Mouse (Mus musculus) right cerebral cortex, adult 2 months (tissue): ENCODE results near the gene Sox1.
A peak's percentile ranks its signal among the peaks of the same experiment; 100 is the strongest.

Source experiments
- DNase-seq, 2 experiments: peaks; one replicate each; pipeline ENCODE4 v3.0.0; 2021 to 2022; ENCODE audit warnings: low spot score in 2 of 2

The Sox1 gene

DNA sequence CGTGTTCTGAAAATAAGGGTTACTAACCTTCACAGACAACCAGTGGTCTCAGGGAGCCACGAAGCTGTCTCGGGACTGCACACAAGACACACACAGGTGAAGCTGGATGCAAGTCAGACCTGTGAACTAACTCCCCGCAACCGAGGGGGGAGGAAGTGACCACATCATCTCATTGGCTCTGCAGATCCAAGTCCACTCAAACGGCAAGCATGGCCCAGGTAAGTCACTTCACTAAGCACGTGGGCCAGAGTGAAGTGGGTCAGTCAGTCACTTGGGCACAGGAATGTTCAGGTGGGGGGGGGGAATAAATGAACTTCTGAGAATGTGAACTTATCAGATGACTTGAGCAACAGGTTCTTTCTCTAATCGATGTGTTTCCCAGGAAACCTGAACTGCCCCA is 30.8 kb downstream of the Sox1 start:
- DNase-seq, result no peak

DNA sequence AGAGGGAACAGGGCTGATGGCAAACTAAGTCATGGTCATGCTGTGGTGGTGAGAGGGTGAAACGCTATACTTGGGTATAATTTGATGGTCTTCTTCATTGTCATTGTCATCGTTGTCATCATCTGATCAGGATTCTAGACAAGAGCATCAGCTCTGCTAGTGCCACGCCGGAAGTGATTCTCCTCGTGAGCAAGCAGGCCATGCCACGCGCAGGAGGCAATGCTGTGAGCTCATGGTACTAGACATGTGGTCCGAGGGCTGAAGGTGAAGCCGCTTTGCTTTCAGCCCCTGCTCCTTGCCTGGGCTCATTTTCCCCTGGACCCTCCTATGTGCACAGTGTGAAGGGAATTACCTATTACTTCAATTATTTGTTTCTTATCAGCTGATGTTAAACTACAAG is 32.3 kb downstream of the Sox1 start:
- no peak for DNase-seq

DNA sequence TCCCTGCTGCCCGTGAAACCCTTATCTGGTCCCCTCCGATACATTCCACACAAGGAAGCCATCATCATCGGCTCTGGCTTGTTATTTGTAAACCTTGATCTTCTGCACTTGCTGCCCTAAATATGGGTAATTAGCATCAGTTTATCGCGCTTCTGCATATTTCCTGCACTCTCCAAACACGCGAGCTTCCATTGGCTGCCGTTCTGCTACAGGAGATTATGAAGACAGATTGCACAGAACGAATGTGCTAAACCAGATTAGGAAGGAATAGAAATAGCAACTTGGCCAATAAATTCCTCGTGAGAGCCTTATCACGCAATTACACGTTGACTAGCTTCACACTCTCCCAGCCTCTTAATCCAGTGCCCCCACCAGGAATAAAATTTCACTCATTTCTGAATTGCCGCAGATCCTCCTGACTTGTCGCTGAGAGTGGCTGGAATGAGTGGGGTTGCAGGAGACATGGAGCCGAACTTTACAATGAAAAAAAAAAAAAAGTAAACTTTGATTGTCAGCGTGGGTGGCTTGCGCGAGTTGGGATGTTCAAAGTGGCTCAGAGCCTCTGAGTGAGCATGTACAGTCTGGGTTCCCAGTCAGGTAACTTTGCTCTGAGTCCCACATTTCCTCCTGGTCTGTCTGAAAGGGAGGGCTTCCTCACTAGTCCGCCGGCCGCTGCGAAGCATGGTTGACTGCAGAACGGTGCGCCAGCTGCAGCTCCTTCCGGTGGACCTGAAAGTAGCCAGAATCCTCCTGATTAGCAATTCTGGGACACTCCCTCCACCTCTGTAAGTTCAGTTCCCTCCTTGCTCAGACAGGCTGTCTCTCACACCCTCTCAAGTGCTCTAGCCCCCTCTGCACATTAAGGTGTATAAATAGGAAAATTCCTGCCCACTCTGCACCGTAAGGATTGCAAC is 33.0 kb downstream of the Sox1 start:
- no peak for DNase-seq

- no peak for DNase-seq
Observed at GRCm38 (mm10) chr8:12428931-12429330, 33.8 kb downstream of the Sox1 start.

- DNase-seq, result no peak
Observed at GRCm38 (mm10) chr8:12429601-12430172, 34.6 kb downstream of the Sox1 start.

- peak; percentile 43 to 63 for DNase-seq
Observed at GRCm38 (mm10) chr8:12430173-12430899, 35.2 kb downstream of the Sox1 start.

GRCm38 (mm10) chr8:12430900-12431737 is 36.0 kb downstream of the Sox1 start:
- DNase-seq, result no peak

DNA sequence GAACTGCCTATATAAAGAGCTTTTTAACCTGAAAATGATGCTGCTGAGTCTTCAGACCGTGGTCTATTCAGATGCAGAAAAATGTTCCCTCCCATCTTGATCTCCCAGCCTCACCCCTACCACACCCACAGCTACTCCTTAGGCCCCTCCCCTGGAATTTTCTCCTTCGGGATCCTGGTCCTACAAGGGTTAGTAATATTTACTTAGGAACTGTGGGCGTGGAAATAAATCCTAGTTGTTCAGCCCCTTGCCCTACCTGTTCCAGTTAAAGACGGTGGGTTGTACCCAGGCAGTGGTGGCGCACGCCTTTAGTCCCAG is 36.6 kb downstream of the Sox1 start:
- no peak for DNase-seq

- DNase-seq, result no peak
Observed at GRCm38 (mm10) chr8:12432546-12432945, 37.5 kb downstream of the Sox1 start.

DNA sequence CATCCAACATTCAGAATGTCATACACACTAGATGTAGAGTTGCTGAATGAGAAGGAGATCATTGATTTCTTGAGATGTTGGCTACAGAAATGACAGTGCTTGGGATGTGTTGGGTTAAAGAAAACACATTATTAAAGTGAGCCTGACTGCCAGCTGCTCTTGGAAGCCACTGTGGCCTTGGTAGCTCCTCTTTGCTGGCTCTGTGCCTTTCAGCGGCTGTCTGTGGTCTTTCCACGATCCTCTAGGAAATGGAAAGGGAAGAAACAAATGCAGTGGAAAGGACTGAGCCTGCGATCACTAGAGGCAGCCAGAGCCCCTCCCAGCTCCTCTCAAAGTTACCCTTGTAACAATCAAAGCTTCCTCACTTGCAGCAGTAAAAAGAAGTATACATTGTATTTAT is 39.7 kb downstream of the Sox1 start:
- no peak for DNase-seq

DNA sequence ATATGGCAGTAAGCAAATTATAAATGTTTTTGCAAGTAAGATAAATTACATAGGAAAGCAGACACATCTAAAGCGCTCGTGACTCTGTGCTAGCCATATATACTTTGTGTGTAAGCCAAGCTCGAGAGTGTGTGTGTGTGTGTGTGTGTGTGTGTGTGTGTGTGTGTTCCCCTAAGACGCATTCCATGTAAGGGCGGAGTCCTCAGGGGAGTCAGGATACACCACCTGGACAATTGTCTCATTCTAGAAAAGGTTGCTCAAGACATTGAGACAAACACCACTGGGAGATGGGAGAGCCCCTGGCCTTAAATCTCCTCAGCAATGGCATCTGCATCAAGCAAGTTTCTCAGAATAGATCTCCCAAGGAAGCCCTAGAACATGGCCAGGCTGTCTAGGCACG is 42.9 kb downstream of the Sox1 start:
- no peak for DNase-seq

GRCm38 (mm10) chr8:12439044-12439443 is 43.9 kb downstream of the Sox1 start:
- DNase-seq, result no peak

DNA sequence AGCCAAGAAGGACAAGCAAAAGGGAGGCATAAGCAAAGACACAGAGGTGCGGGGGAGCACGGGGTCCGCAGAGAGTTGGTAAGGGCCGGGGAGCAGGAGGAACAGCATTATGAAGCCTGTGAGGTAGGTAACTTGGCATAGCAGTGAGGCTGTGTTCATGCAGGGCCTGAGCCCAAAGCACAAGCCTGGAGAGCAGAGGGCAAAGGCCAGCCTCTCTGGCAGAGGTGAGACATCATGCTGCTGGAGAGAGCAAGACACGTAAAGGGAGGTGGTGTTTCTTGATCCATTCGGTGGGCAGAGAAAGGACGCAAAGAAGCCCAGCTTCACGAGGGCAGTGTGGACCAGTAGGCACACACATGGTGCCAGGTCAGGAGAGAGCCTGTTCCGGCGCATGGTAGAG is 44.8 kb downstream of the Sox1 start:
- DNase-seq, result no peak

- DNase-seq, result no peak
Observed at GRCm38 (mm10) chr8:12440997-12441396, 45.9 kb downstream of the Sox1 start.

DNA sequence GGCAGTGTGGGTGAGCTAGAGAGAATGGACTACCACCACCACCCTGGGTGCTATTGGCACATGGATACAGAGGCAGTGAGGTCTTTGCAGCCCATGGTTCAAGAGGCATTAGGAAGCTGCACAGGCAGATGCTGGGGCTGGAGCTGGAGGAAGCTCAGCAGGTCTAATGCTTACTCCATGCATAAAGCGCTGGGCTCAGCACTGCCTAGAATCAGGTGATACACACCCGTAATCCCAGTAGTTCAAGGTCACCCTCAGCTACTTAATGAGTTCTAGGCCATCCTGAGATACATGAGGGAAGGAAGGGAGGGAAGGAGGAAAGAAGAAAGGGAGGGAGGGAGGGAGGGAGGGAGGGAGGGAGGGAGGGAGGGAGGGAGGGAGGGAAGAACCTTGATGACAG is 50.2 kb downstream of the Sox1 start:
- no peak for DNase-seq

DNA sequence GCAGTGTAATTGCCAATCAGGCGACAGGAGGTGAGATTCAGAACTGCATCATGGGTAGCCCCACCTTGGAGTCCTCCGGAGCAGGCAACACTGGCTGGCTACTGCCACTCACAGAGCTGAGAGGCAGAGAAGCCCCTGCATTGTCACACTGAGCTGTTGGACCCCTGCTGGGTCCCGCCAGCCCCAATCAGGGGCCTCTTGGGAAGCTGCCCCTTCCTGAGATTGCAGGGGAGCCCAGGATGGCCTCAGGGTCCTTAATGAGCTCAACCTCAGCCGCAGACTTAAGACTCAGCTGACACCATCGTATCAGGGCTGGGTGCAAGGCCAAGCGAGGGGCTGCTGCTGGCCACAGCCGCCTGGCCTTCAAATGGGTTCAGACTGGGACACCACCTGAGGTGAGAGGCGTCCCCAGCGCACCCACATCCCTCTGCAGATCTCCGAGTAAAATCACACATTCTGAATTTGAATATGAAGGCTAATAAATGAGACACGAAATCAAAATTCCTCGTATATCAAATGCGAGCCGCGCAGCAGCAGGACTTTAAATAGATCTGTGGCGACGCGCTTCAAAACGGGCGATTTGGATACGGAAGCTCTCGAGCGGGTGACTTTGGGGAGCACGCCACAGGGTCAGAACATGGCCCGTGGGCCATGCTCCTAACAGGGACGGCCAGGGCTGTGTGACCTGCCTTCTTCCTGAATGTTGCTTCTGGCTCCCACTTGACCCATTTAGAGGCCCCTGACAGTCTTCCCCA is 51.0 kb downstream of the Sox1 start:
- no peak for DNase-seq
